Mouse (Mus musculus): ENCODE data around the gene Colec11. TPM values are rescaled to one million over a fixed set of nuclear protein-coding genes. Genes with fewer than 3 reads are reported as not detected.

Colec11 gene
- 19.5 and 20.7 TPM in 2 replicates for polyA plus RNA-seq (2015; fragmentation: Nextera tagmentation; extraction: Ambion mirVana)

DNA sequence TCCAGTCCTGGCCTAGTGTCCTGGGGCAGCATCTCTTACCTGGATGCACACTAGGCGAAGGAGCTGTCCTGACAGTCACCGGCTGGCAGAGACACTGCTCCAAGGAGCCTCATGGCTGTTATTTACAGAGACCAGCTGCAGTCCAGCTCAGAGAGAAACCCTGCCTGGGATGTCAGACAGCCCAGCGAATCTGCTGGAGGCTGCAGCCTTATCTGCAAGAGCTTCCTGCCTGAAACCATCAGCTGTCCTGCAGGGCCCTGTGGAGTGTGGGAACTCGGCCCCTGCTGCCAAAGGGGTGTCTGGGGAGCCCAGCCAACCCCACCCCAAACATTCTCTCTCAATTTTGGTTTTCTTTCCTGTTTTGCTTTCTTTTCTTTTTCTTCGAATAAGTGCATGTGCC, at the start of gene Colec11:
Gene Colec11 (minus strand): TSS at position 183 of the 400 bp plus-strand sequence.
- Histone ChIP-seq H3K27me3 (ENCODE audit: control insufficient read depth, insufficient read depth, low read length) (peaks cover 3% of the 10 kb centered on the region; the same call in 1 of the 2 replicates), H3K9me3 (replicated peaks; ENCODE audit: control insufficient read depth, low read length) (no peaks in the 10 kb centered on the region), H3K9ac (ENCODE audit: low read length) (peak within 1 kb of the TSS; percentile 24; the same call in 1 of the 2 replicates), H3K27ac (ENCODE audit: low read length) (peak within 1 kb of the TSS; percentile 67), H3K4me2 (ENCODE audit: low read depth, low read length) (peak within 1 kb of the TSS; percentile 51; the same call in 1 of the 2 replicates), H3K36me3 (ENCODE audit: control insufficient read depth, insufficient read depth) (0 out of 2 replicates have a peak, but pooled peaks cover 2% of the 10 kb centered on the region), H3K4me3 (ENCODE audit: low read length) (peak within 1 kb of the TSS; percentile 7; the same call in 1 of the 2 replicates), H3K4me1 (ENCODE audit: control insufficient read depth, insufficient read depth, low read length) (peaks cover 13% of the 10 kb centered on the region)
- peak; percentile 58 for ATAC-seq (replicated peaks; ENCODE audit: extremely low read depth, insufficient read depth, low FRiP score)
- 21% methylated on average over 5 of the region's 5 CpGs for WGBS

GRCm38 (mm10) chr12:28667287-28667686, 44.1 kb upstream of the Colec11 start:
- Histone ChIP-seq H3K9me3 (replicated peaks; ENCODE audit: control insufficient read depth, low read length) (no peaks in the 10 kb centered on the region), H3K9ac (ENCODE audit: low read length) (no peak overlapping the region), H3K4me2 (ENCODE audit: low read depth, low read length) (no peak overlapping the region), H3K36me3 (ENCODE audit: control insufficient read depth, insufficient read depth) (no peaks in the 10 kb centered on the region), H3K27me3 (ENCODE audit: control insufficient read depth, insufficient read depth, low read length) (no peaks in the 10 kb centered on the region), H3K4me3 (ENCODE audit: low read length) (no peak overlapping the region), H3K4me1 (ENCODE audit: control insufficient read depth, insufficient read depth, low read length) (no peaks in the 10 kb centered on the region), H3K27ac (ENCODE audit: low read length) (no peak overlapping the region)
- 9% methylated on average over 8 of the region's 8 CpGs for WGBS
- ATAC-seq (replicated peaks; ENCODE audit: extremely low read depth, insufficient read depth, low FRiP score): no peak

GRCm38 (mm10) chr12:28666734-28667133, 43.6 kb upstream of the Colec11 start:
- WGBS: 55% methylated on average over 4 of the region's 4 CpGs

GRCm38 (mm10) chr12:28662628-28663027, 39.5 kb upstream of the Colec11 start:
- no peaks in the 10 kb centered on the region for H3K9me3 ChIP-seq (replicated peaks; ENCODE audit: control insufficient read depth, low read length)
- H3K4me2 ChIP-seq (ENCODE audit: low read depth, low read length): no peak overlapping the region
- ATAC-seq (replicated peaks; ENCODE audit: extremely low read depth, insufficient read depth, low FRiP score): no peak
- WGBS: 82% methylated on average over 4 of the region's 4 CpGs
- H3K4me1 ChIP-seq (ENCODE audit: control insufficient read depth, insufficient read depth, low read length): no peaks in the 10 kb centered on the region
- H3K27me3 ChIP-seq (ENCODE audit: control insufficient read depth, insufficient read depth, low read length): no peaks in the 10 kb centered on the region
- no peak overlapping the region for H3K9ac ChIP-seq (ENCODE audit: low read length)
- H3K4me3 ChIP-seq (ENCODE audit: low read length): no peak overlapping the region
- H3K27ac ChIP-seq (ENCODE audit: low read length): no peak overlapping the region
- peaks cover 12% of the 10 kb centered on the region for H3K36me3 ChIP-seq (ENCODE audit: control insufficient read depth, insufficient read depth)

More at GRCm38 (mm10) chr12:28666734-28667133, 43.6 kb upstream of the Colec11 start:
- ATAC-seq (replicated peaks; ENCODE audit: extremely low read depth, insufficient read depth, low FRiP score): no peak
- H3K9ac ChIP-seq (ENCODE audit: low read length): no peak overlapping the region
- H3K27me3 ChIP-seq (ENCODE audit: control insufficient read depth, insufficient read depth, low read length): no peaks in the 10 kb centered on the region
- no peaks in the 10 kb centered on the region for H3K9me3 ChIP-seq (replicated peaks; ENCODE audit: control insufficient read depth, low read length)
- H3K4me3 ChIP-seq (ENCODE audit: low read length): no peak overlapping the region
- no peaks in the 10 kb centered on the region for H3K36me3 ChIP-seq (ENCODE audit: control insufficient read depth, insufficient read depth)
- H3K4me1 ChIP-seq (ENCODE audit: control insufficient read depth, insufficient read depth, low read length): no peaks in the 10 kb centered on the region
- no peak overlapping the region for H3K4me2 ChIP-seq (ENCODE audit: low read depth, low read length)
- no peak overlapping the region for H3K27ac ChIP-seq (ENCODE audit: low read length)

- H3K9ac ChIP-seq (ENCODE audit: low read length): peak within 1 kb of the TSS; percentile 79
- peak; percentile 89 for ATAC-seq (replicated peaks; ENCODE audit: extremely low read depth, insufficient read depth, low FRiP score)
- peaks cover 10% of the 10 kb centered on the region for H3K4me1 ChIP-seq (ENCODE audit: control insufficient read depth, insufficient read depth, low read length)
- H3K27ac ChIP-seq (ENCODE audit: low read length): peak within 1 kb of the TSS; percentile 12
- H3K4me3 ChIP-seq (ENCODE audit: low read length): peak within 1 kb of the TSS; percentile 73
- WGBS: 2% methylated on average over 52 of the region's 52 CpGs
- H3K9me3 ChIP-seq (replicated peaks; ENCODE audit: control insufficient read depth, low read length): no peaks in the 10 kb centered on the region
- H3K4me2 ChIP-seq (ENCODE audit: low read depth, low read length): peak within 1 kb of the TSS; percentile 93
- H3K36me3 ChIP-seq (ENCODE audit: control insufficient read depth, insufficient read depth): peaks cover 4% of the 10 kb centered on the region; the same call in 1 of the 2 replicates
- no peaks in the 10 kb centered on the region for H3K27me3 ChIP-seq (ENCODE audit: control insufficient read depth, insufficient read depth, low read length)
Measured at GRCm38 (mm10) chr12:28649141-28650110, 26.2 kb upstream of the Colec11 start, which contains the start of gene Rnaseh1. Gene Rnaseh1 (plus strand): TSS chr12:28649602.

- WGBS: 65% methylated on average over 2 of the region's 2 CpGs
- H3K4me2 ChIP-seq (ENCODE audit: low read depth, low read length): no peak overlapping the region
- ATAC-seq (replicated peaks; ENCODE audit: extremely low read depth, insufficient read depth, low FRiP score): no peak
- no peaks in the 10 kb centered on the region for H3K9me3 ChIP-seq (replicated peaks; ENCODE audit: control insufficient read depth, low read length)
- no peaks in the 10 kb centered on the region for H3K27me3 ChIP-seq (ENCODE audit: control insufficient read depth, insufficient read depth, low read length)
- H3K9ac ChIP-seq (ENCODE audit: low read length): no peak overlapping the region
- H3K4me3 ChIP-seq (ENCODE audit: low read length): no peak overlapping the region
- peaks cover 10% of the 10 kb centered on the region for H3K4me1 ChIP-seq (ENCODE audit: control insufficient read depth, insufficient read depth, low read length)
- no peak overlapping the region for H3K27ac ChIP-seq (ENCODE audit: low read length)
- H3K36me3 ChIP-seq (ENCODE audit: control insufficient read depth, insufficient read depth): peaks cover 4% of the 10 kb centered on the region
Measured at GRCm38 (mm10) chr12:28638778-28639177, 15.6 kb upstream of the Colec11 start.

DNA sequence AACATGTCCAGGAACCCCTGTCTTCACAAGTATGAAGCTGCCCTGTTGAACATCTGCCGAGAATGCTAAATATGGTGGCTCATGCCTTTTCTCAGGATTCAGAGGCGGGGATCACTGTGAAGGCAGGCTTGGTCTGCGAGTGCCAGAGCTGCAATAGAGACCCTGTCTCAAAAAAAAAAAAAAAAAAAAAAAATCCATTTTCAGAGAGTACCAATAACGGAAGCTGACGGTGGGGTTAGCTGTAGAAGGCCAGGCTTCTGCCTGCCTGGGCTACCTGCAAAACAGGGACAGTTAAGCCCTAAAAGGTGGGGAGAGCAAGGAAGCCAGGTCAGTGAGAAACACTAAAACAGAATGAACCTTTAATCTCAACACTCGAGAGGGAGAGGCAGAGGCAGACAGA, 13.4 kb upstream of the Colec11 start:
- Histone ChIP-seq H3K4me1 (ENCODE audit: control insufficient read depth, insufficient read depth, low read length) (peaks cover 15% of the 10 kb centered on the region), H3K4me2 (ENCODE audit: low read depth, low read length) (peak overlapping the region; percentile 53), H3K4me3 (ENCODE audit: low read length) (peak overlapping the region; percentile 78), H3K9me3 (replicated peaks; ENCODE audit: control insufficient read depth, low read length) (no peaks in the 10 kb centered on the region), H3K27ac (ENCODE audit: low read length) (no peak overlapping the region), H3K9ac (ENCODE audit: low read length) (no peak overlapping the region), H3K27me3 (ENCODE audit: control insufficient read depth, insufficient read depth, low read length) (no peaks in the 10 kb centered on the region), H3K36me3 (ENCODE audit: control insufficient read depth, insufficient read depth) (peaks cover 27% of the 10 kb centered on the region)
- 84% methylated on average over 6 of the region's 6 CpGs for WGBS
- ATAC-seq (replicated peaks; ENCODE audit: extremely low read depth, insufficient read depth, low FRiP score): no peak

DNA sequence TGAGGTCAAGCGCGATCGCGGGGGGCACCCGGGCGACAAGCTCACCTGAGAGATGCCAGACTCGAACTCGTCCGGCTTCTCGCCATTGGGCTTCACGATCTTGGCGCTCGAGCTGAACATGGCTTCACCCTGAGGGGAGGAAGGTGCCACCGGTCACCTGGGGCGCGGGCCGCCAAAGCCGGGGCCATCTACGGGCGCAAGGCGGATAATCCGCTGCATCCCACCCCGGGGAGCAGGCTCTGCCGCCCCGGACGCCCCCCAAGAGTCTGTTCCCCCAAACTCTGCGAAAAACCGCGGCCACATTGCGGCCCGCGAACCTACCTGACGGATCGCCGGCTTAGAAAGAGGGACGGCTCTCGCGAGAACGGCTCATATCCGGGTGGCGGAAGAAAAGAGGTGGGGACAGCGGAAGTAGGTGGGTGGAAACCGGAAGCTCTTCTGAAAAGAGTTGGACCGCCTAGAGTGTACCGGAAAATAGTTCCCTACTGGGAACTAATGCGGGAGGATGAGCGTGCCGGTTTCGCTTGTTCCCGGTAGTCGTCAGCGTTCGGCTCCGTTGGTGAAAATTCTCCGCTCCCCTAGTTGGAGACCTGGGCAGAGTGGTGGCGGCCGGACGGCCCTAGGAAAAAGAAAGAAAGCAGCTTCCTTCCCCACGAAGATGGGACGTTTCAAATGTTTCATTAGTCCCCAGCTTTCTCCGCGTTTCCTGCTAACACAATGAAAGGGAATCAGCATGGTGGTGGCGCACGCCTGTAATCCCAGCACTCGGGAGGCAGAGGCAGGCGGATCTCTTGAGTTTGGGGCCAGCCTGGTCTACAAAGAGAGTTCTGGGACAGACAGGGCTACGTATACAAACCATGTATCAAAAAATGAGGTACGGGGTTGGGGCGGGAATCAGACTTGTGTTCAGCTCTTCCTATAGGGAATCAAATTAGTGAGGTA, 12.6 kb upstream of the Colec11 start, which contains the start of gene Rps7:
Gene Rps7 (minus strand): TSS at position 419 of the 942 bp plus-strand sequence.
- Histone ChIP-seq H3K4me3 (ENCODE audit: low read length) (peak within 1 kb of the TSS; percentile 78), H3K9me3 (replicated peaks; ENCODE audit: control insufficient read depth, low read length) (no peaks in the 10 kb centered on the region), H3K27ac (ENCODE audit: low read length) (peak within 1 kb of the TSS; percentile 78), H3K9ac (ENCODE audit: low read length) (peak within 1 kb of the TSS; percentile 98), H3K27me3 (ENCODE audit: control insufficient read depth, insufficient read depth, low read length) (no peaks in the 10 kb centered on the region), H3K4me2 (ENCODE audit: low read depth, low read length) (peak within 1 kb of the TSS; percentile 80), H3K36me3 (ENCODE audit: control insufficient read depth, insufficient read depth) (peaks cover 33% of the 10 kb centered on the region), H3K4me1 (ENCODE audit: control insufficient read depth, insufficient read depth, low read length) (peaks cover 15% of the 10 kb centered on the region)
- ATAC-seq (replicated peaks; ENCODE audit: extremely low read depth, insufficient read depth, low FRiP score): peak; percentile 97
- 4% methylated on average over 69 of the region's 69 CpGs for WGBS

Measured in heart, embryonic 16.5 days (tissue).